Mouse (Mus musculus) heart, embryonic 16.5 days (tissue): ENCODE measurements around the gene Prkcb. TPM values are rescaled to one million over a fixed set of nuclear protein-coding genes. Genes with fewer than 3 reads are reported as not detected.

Experiments
- ATAC-seq: fragments of 200-750 bp; cut with Nextera tagmentation; replicated peaks from 2 replicates; pipeline ENCODE4 v1.8.0; 2017; ENCODE audit warnings: moderate number of reproducible peaks; ENCODE audit not compliant: insufficient read depth, low FRiP score; ENCODE audit errors: extremely low read depth
- H3K27ac ChIP-seq: fragments of 300-500 bp; sonication (generic); 2 replicates; pipeline ENCODE4 v1.5.1; 2014; ENCODE audit warnings: mild to moderate bottlenecking, low read length, control low read depth, moderate library complexity
- H3K27me3 ChIP-seq: fragments of 300-500 bp; sonication (generic); 2 replicates; pipeline ENCODE4 v1.6.1; 2014; ENCODE audit warnings: low read length, mixed read lengths; ENCODE audit not compliant: control insufficient read depth, insufficient read depth
- H3K36me3 ChIP-seq: fragments of 300-500 bp; sonication (generic); 2 replicates; pipeline ENCODE4 v1.6.1; 2014; ENCODE audit not compliant: control insufficient read depth, insufficient read depth
- H3K4me1 ChIP-seq: fragments of 300-500 bp; sonication (generic); 2 replicates; pipeline ENCODE4 v1.6.1; 2014; ENCODE audit warnings: low read length, mixed read lengths; ENCODE audit not compliant: control insufficient read depth, insufficient read depth
- H3K4me2 ChIP-seq: fragments of 300-500 bp; sonication (generic); 2 replicates; pipeline ENCODE4 v1.6.1; 2014; ENCODE audit warnings: low read depth, mild to moderate bottlenecking, control low read depth, low read length
- H3K4me3 ChIP-seq: fragments of 300-500 bp; sonication (generic); 2 replicates; pipeline ENCODE4 v1.5.1; 2014; ENCODE audit warnings: mild to moderate bottlenecking, control low read depth, low read length
- H3K9ac ChIP-seq: fragments of 300-500 bp; sonication (generic); 2 replicates; pipeline ENCODE4 v1.6.1; 2014; ENCODE audit warnings: low read length, control low read depth
- H3K9me3 ChIP-seq: fragments of 300-500 bp; sonication (generic); replicated peaks from 2 replicates; pipeline ENCODE4 v1.6.1; 2016; ENCODE audit warnings: low read length; ENCODE audit not compliant: control insufficient read depth
- WGBS: fragments of 180-500 bp; shearing (Covaris S2); extraction: QIAGEN DNeasy Blood & Tissue Kit; methylation state at CpG from one replicate; pipeline ENCODE4 v1.1.7; 2014; 5-methylcytosine and 5-hydroxymethylcytosine counted together
- polyA plus RNA-seq: library from polyadenylated mRNA; unstranded; fragments of >200 nt; fragmentation: Nextera tagmentation; extraction: Ambion mirVana; gene quantifications from 2 replicates; pipeline ENCODE4 v1.2.1, GENCODE M21; 2015

Gene Prkcb
- polyA plus RNA-seq, 1 experiment from 2014 or later: 12.0 TPM

DNA sequence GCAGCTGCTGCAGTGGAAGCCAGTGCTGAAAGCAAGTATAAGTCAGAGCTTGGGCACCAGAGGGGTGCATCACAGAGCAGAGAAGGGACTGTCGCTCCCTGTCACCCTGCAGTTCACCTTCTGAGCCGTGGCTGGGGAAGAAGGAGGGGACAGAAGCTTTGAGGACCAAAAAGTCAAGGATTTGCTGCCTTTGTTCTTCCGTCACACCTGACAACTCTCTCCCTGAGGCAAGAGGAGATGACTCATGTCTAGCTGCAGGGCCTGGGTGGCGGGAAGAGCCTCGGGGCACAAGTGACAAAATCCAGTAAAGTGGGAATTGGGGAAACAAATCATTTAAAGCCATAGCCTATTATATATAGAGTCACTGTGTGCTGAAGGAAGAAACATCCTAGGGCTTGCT is 209.9 kb downstream of the Prkcb start:
- no peak overlapping the region for H3K27ac ChIP-seq
- ATAC-seq: no peak
- H3K4me1 ChIP-seq: no peaks in the 10 kb centered on the region
- no peaks in the 10 kb centered on the region for H3K27me3 ChIP-seq
- H3K4me3 ChIP-seq: no peak overlapping the region
- WGBS: 38% methylated on average over 5 of the region's 5 CpGs
- H3K4me2 ChIP-seq: no peak overlapping the region
- H3K9me3 ChIP-seq: no peaks in the 10 kb centered on the region
- H3K36me3 ChIP-seq: no peaks in the 10 kb centered on the region
- H3K9ac ChIP-seq: no peak overlapping the region

DNA sequence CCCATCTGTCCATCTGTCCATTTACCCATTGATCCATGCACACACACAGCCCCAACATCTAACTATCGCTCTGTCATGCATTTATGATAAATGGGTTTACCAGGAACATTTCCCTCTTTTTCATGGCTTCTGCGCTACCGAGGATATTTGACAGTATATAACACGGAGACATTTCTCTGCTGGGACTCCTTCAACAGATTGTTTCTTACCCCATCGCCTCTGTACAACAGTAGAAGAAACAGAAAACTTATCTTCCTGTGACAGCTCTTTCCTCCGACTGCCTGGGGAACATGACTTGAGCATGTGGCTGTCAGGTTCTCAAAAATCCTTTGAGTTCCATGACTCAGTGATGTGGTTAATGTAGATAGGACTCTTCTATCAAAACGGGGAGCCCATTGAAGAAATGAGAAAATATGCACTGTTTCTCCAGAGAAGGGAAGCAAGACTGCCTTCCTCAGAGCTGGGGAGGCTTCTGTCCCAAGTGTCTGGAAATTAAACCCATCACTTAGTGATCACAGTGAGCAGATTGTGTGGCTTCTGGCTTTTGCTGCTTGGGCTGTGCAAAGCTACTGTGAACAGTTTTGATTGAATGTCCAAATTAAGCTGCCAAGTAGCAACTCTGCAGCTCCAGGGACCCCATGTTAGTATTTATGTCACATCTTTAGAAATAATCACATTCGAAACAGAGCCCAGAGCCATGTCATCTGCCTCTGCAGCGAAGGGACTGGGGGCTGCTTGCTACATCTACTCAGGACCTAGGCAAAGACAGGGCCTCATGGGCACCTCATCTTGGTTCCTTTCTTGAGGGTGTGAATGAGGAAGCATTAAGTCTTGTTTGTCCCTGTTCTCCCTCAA is 211.4 kb downstream of the Prkcb start:
- H3K4me1 ChIP-seq: no peaks in the 10 kb centered on the region
- H3K4me2 ChIP-seq: no peak overlapping the region
- H3K27ac ChIP-seq: no peak overlapping the region
- no peak overlapping the region for H3K4me3 ChIP-seq
- H3K36me3 ChIP-seq: no peaks in the 10 kb centered on the region
- 71% methylated on average over 9 of the region's 9 CpGs for WGBS
- no peaks in the 10 kb centered on the region for H3K9me3 ChIP-seq
- no peaks in the 10 kb centered on the region for H3K27me3 ChIP-seq
- no peak overlapping the region for H3K9ac ChIP-seq
- ATAC-seq: no peak

DNA sequence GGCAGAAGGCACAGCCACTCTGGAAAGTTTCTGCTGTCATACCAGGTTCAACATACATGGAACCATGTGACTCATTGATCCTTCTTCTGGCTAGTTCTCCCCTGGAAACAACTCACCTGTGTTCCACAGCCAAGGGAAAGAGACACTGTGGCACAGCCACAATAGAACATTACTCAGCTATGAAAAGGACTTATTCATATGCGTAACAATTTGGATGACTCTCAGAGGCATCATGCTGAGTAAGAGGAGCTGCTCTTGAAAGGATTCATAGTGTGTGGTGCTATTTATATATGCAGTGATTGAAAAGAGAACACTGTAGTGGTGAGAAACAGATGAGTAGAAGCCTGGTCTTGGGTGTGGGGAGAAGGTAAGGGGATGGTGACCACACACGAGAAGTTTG is 217.9 kb downstream of the Prkcb start:
- 80% methylated on average over 2 of the region's 2 CpGs for WGBS

DNA sequence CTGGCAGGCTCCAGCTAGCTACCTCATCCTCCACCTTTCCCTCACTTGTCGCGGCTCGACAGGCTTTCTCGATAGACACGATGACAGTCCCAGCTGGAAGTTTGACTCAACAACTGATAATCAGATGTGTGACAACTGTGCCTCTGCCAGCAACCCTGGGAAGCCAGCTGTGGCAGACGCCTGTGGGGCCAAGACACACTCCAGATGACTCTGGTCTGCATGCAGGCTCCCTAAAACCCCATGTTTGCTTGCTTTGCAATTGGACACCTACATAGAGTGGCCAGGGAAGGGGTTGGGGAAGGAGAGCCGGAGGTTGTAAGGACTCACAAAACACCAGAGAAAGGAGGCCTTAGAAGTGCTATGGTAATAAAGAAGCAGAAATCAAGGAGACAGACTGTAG is 221.4 kb downstream of the Prkcb start:
- Histone ChIP-seq H3K4me1 (no peaks in the 10 kb centered on the region), H3K9me3 (no peaks in the 10 kb centered on the region), H3K27me3 (no peaks in the 10 kb centered on the region), H3K4me3 (no peak overlapping the region), H3K27ac (no peak overlapping the region), H3K4me2 (no peak overlapping the region), H3K9ac (no peak overlapping the region), H3K36me3 (no peaks in the 10 kb centered on the region)
- ATAC-seq: no peak
- WGBS: 12% methylated on average over 7 of the region's 7 CpGs

More for the DNA sequence above, 217.9 kb downstream of the Prkcb start:
- ATAC-seq: no peak
- Histone ChIP-seq H3K4me1 (no peaks in the 10 kb centered on the region), H3K9ac (no peak overlapping the region), H3K4me3 (no peak overlapping the region), H3K4me2 (no peak overlapping the region), H3K36me3 (no peaks in the 10 kb centered on the region), H3K27me3 (no peaks in the 10 kb centered on the region), H3K27ac (no peak overlapping the region), H3K9me3 (no peaks in the 10 kb centered on the region)

DNA sequence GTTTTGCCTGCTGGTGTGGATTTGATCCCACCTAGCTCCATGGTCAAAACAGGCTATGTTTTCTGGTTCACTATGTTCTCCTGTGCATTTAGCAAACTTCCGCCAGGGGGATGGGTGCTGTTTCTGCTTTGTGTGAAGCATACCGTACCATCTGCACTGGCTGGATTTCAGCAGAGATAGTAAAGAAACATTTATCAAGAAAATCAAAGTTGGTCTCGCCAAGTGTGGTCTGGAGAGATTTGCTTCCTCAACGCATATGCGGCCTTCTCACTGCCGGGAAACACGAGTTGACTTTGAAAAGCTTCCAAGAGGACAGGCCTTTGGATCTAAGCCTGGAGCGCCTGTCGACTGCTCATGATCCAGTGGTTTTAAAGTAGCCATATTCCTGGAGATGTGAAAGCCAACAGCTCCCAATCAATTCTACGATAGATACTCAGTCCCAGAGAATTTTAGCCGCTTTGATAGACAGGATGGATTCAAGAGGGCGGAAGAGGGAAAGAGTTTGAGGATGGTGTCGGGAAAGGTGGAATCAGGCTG is 223.9 kb downstream of the Prkcb start:
- Histone ChIP-seq H3K4me3 (no peak overlapping the region), H3K9ac (no peak overlapping the region), H3K4me2 (no peak overlapping the region), H3K4me1 (no peaks in the 10 kb centered on the region), H3K27me3 (no peaks in the 10 kb centered on the region), H3K36me3 (no peaks in the 10 kb centered on the region), H3K27ac (no peak overlapping the region), H3K9me3 (no peaks in the 10 kb centered on the region)
- ATAC-seq: no peak
- 65% methylated on average over 13 of the region's 13 CpGs for WGBS

DNA sequence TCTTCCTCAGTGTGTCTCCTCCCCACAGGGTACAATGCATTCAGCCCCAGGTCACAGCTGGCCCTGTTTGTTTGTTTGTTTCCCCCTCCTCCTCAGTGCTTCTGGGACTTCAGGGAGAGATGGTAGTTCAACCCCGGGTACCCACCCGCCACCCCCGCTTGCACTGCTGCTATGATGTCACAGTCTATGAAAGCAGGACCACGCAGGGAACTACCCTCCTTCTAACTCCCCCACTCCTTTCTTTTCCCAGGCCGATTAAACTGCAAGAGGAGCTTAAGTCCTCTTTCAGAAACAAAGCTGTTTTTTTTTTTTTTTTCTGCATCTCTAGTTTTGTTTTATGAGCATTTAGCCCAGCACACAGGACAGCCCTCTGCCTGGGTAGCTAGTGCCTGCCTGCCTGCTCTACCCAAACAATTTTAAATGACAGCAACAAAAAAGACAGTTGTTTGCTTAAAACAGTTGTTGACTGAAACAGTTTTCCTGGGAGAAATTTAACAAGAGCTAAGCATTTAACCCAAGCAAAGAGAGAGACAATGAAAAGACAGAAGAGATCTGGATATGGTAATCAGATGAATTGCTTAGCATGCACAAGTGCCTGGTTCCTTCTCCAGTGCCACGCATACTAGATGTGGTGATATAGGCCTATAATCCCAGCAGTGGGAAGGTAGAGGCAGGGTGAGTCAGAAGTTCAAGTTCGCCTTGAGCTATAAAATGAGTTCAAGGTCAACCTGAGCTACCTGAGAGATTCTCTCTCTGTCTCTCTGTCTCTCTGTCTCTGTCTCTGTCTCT is 232.5 kb downstream of the Prkcb start:
- Histone ChIP-seq H3K4me2 (no peak overlapping the region), H3K9ac (no peak overlapping the region), H3K27ac (no peak overlapping the region), H3K9me3 (no peaks in the 10 kb centered on the region), H3K4me1 (no peaks in the 10 kb centered on the region), H3K4me3 (no peak overlapping the region), H3K27me3 (no peaks in the 10 kb centered on the region), H3K36me3 (no peaks in the 10 kb centered on the region)
- ATAC-seq: no peak
- 58% methylated on average over 7 of the region's 7 CpGs for WGBS

DNA sequence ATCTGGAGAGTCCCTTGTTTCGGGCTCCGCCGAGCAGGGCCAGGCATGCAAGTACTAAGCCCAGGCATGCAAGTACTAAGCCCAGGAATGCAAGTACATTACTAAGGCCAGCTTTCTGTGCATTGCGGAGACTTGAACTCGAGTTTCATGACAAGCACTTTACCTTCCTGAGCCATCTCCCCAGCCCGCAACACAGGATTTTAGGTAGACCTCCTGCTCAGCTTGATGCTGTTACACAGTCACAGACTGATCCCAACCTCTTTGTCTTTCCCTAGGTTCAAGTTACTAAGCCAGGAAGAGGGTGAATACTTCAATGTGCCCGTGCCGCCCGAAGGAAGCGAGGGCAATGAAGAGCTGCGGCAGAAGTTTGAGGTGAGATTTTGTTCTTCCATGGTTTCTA is 239.7 kb downstream of the Prkcb start:
- Histone ChIP-seq H3K4me2 (no peak overlapping the region), H3K36me3 (no peaks in the 10 kb centered on the region), H3K27me3 (no peaks in the 10 kb centered on the region), H3K4me1 (no peaks in the 10 kb centered on the region), H3K4me3 (no peak overlapping the region), H3K27ac (no peak overlapping the region), H3K9ac (no peak overlapping the region), H3K9me3 (no peaks in the 10 kb centered on the region; the same call in 1 of the 2 replicates)
- 89% methylated on average over 11 of the region's 11 CpGs for WGBS
- no peak for ATAC-seq

DNA sequence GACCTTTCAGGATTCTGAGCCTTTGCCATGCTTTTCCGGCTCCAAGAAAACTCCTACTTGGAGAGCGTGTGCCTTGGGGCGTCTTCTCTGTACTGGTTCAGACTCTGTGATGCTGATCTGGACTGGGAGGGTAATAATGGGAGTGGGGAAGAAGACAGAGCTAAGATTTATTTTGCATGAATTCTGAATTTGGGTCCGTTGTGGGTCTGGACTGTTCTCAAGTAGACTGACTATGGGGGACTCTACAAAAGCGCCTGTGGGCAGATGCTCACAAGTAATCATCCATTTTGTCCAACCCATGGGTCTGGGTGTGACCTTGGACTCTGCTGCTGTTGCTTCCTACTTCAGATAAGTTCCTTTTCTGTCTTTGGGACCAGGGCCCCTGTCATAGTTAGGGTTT is 240.1 kb downstream of the Prkcb start:
- WGBS: 90% methylated on average over 5 of the region's 5 CpGs
- no peak overlapping the region for H3K9ac ChIP-seq
- no peak overlapping the region for H3K27ac ChIP-seq
- no peaks in the 10 kb centered on the region for H3K4me1 ChIP-seq
- ATAC-seq: no peak
- H3K36me3 ChIP-seq: no peaks in the 10 kb centered on the region
- no peaks in the 10 kb centered on the region for H3K27me3 ChIP-seq
- no peaks in the 10 kb centered on the region; the same call in 1 of the 2 replicates for H3K9me3 ChIP-seq
- H3K4me3 ChIP-seq: no peak overlapping the region
- H3K4me2 ChIP-seq: no peak overlapping the region
